Mouse (Mus musculus): ENCODE data around the gene Nup210l. TPM values are rescaled to one million over a fixed set of nuclear protein-coding genes. Genes with fewer than 3 reads are reported as not detected.
"Not testable (repeated sequence)": the region's sequence is repeated elsewhere in the genome, so short reads cannot be mapped to it uniquely, and the experiment has no call there.

Nup210l gene
- total RNA-seq, 2 experiments from 2014 or later = 0.12 to 0.14 TPM

- DNase-seq; intact Hi-C loops (cut with DNase I): not testable (repeated sequence)
Observed at GRCm38 (mm10) chr3:90251731-90252226, 147.8 kb downstream of the Nup210l start.

GRCm38 (mm10) chr3:90252659-90253058, 148.7 kb downstream of the Nup210l start:
- DNase-seq; intact Hi-C loops (cut with DNase I): not testable (repeated sequence)

- intact Hi-C loops (cut with DNase I); DNase-seq: not testable (repeated sequence)
Observed at GRCm38 (mm10) chr3:90253174-90253573, 149.2 kb downstream of the Nup210l start.

- DNase-seq = peak; percentile 93 to 94
- intact Hi-C loops (cut with DNase I) = no loop called here
Observed at GRCm38 (mm10) chr3:90253653-90254418, 149.9 kb downstream of the Nup210l start, which contains the start of gene Crtc2. Crtc2 (plus strand) TSS chr3:90254163.

GRCm38 (mm10) chr3:90254419-90255193, 150.7 kb downstream of the Nup210l start:
- intact Hi-C loops (cut with DNase I) = no loop called here
- DNase-seq = peak in 1 of 2 experiments; percentile 63

GRCm38 (mm10) chr3:90255194-90255565, 151.2 kb downstream of the Nup210l start:
- no peak for DNase-seq
- intact Hi-C loops (cut with DNase I) = no loop called here

- DNase-seq = no peak
- intact Hi-C loops (cut with DNase I) = no loop called here
Observed at GRCm38 (mm10) chr3:90255784-90256353, 151.9 kb downstream of the Nup210l start.

GRCm38 (mm10) chr3:90256731-90257530, 153.0 kb downstream of the Nup210l start:
- no peak for DNase-seq
- intact Hi-C loops (cut with DNase I) = no loop called here

GRCm38 (mm10) chr3:90258521-90258920, 154.6 kb downstream of the Nup210l start:
- DNase-seq = no peak
- intact Hi-C loops (cut with DNase I) = no loop called here

Small RNA genes lying within 50 kb of the gene (microRNA-seq; reads per million reads assigned to microRNA genes)
- 3.1 to 9.9 reads per million in 2 experiments for gene Mir190b

Other genes with a start within 250 kb of the Nup210l start
- 1 to 10 TPM; 4.9 to 5.5 TPM for gene Il6ra, start 190.9 kb upstream of the Nup210l start, total RNA-seq (2021)
- 10 to 100 TPM; 39.5 to 45.4 TPM for gene Atp8b2, start 140.6 kb upstream of the Nup210l start, total RNA-seq (2021)
- gene Hax1, start 105.4 kb upstream of the Nup210l start, total RNA-seq (2021) = 10 to 100 TPM; 41.7 to 48.2 TPM
- 10 to 100 TPM; 60.6 to 67.1 TPM for gene 4933434E20Rik, start 52.5 kb upstream of the Nup210l start, total RNA-seq (2021)
- 100 to 1,000 TPM; 119 to 130 TPM for gene Ubap2l, start 51.5 kb upstream of the Nup210l start, total RNA-seq (2021)
- 10 to 100 TPM; 71.0 to 71.4 TPM for gene Tpm3, start 31.5 kb upstream of the Nup210l start, total RNA-seq (2021)
- gene Rps27, start 109.5 kb downstream of the Nup210l start, total RNA-seq (2021) = 100 to 1,000 TPM; 868 to 969 TPM
- gene Rab13, start 109.6 kb downstream of the Nup210l start, total RNA-seq (2021) = 10 to 100 TPM in 1 of 2 experiments, 1 to 10 TPM in 1; 6.7 to 10.9 TPM
- gene Jtb, start 127.5 kb downstream of the Nup210l start, total RNA-seq (2021) = 10 to 100 TPM; 44.9 to 48.9 TPM
- gene Creb3l4, start 139.4 kb downstream of the Nup210l start, total RNA-seq (2021) = not detected
- 10 to 100 TPM; 94.0 to 95.4 TPM for gene Slc39a1, start 144.0 kb downstream of the Nup210l start, total RNA-seq (2021)
- gene Crtc2, start 150.0 kb downstream of the Nup210l start, total RNA-seq (2021) = 10 to 100 TPM; 19.5 to 21.7 TPM
- gene Dennd4b, start 161.1 kb downstream of the Nup210l start, total RNA-seq (2021) = 10 to 100 TPM; 21.1 to 23.6 TPM
- gene Gatad2b, start 189.0 kb downstream of the Nup210l start, total RNA-seq (2021) = 10 to 100 TPM; 47.2 to 52.9 TPM